Mouse (Mus musculus): ENCODE measurements at regions not wholly inside any gene's neighbourhood (a gene's known extent, or its start where the extent isn't known, plus 50 kb on each side); places are given as distances from the start of the nearest gene placed in this dataset.
"Not testable (repeated sequence)": the region's sequence is repeated elsewhere in the genome, so short reads cannot be mapped to it uniquely, and the experiment has no call there.

GRCm38 (mm10) chr10:15697946-15698345, 979.9 kb upstream of the Gje1 start:
- no peak overlapping the region for H3K4me2 ChIP-seq (ENCODE audit: low read depth)
- no peak for DNase-seq
- H3K27me3 ChIP-seq (ENCODE audit: insufficient read depth, low read length): no peaks in the 10 kb centered on the region
- no peaks in the 10 kb centered on the region for H3K9me3 ChIP-seq (ENCODE audit: low read length)
- no peak overlapping the region for H3K4me3 ChIP-seq (ENCODE audit: low read depth, low read length)
- H3K4me1 ChIP-seq (ENCODE audit: insufficient read depth): no peaks in the 10 kb centered on the region
- 96% methylated on average over 2 of the region's 2 CpGs for WGBS
- no peak overlapping the region for H3K27ac ChIP-seq (ENCODE audit: low read depth, low read length)
- no peak overlapping the region for H3K9ac ChIP-seq
- H3K36me3 ChIP-seq (ENCODE audit: insufficient read depth): no peaks in the 10 kb centered on the region
- no peak for ATAC-seq
- no peak for TF ChIP-seq CTCF (IDR thresholded peaks at IDR 0.05; ENCODE audit: low read depth)

- no peak overlapping the region for H3K27ac ChIP-seq (ENCODE audit: low read depth, low read length)
- DNase-seq: no peak
- 79% methylated on average over 1 of the region's 1 CpGs for WGBS
These were observed 979.0 kb upstream of the Gje1 start for GRCm38 (mm10) chr10:15697050-15697449.

GRCm38 (mm10) chr10:15671638-15672037, 953.6 kb upstream of the Gje1 start:
- not testable (repeated sequence) for DNase-seq; H3K36me3 ChIP-seq (ENCODE audit: insufficient read depth); H3K4me2 ChIP-seq (ENCODE audit: low read depth); H3K4me1 ChIP-seq (ENCODE audit: insufficient read depth); ATAC-seq; H3K4me3 ChIP-seq (ENCODE audit: low read depth, low read length); H3K9ac ChIP-seq; H3K27me3 ChIP-seq (ENCODE audit: insufficient read depth, low read length); H3K27ac ChIP-seq (ENCODE audit: low read depth, low read length); H3K9me3 ChIP-seq (ENCODE audit: low read length)
- 88% methylated on average over 1 of the region's 1 CpGs for WGBS

More at GRCm38 (mm10) chr10:15697050-15697449, 979.0 kb upstream of the Gje1 start:
- no peak for ATAC-seq
- no peak overlapping the region for H3K4me2 ChIP-seq (ENCODE audit: low read depth)
- no peaks in the 10 kb centered on the region for H3K27me3 ChIP-seq (ENCODE audit: insufficient read depth, low read length)
- no peaks in the 10 kb centered on the region for H3K4me1 ChIP-seq (ENCODE audit: insufficient read depth)
- H3K4me3 ChIP-seq (ENCODE audit: low read depth, low read length): no peak overlapping the region
- no peaks in the 10 kb centered on the region for H3K36me3 ChIP-seq (ENCODE audit: insufficient read depth)
- H3K9me3 ChIP-seq (ENCODE audit: low read length): no peaks in the 10 kb centered on the region
- no peak for TF ChIP-seq CTCF (IDR thresholded peaks at IDR 0.05; ENCODE audit: low read depth)
- no peak overlapping the region for H3K9ac ChIP-seq

Measured in forebrain, postnatal 0 days (tissue).